Mouse (Mus musculus): ENCODE measurements around the gene Ube2d2b.

The Ube2d2b gene

GRCm38 (mm10) chr5:107829998-107830560 is at the start of gene Ube2d2b:
Gene Ube2d2b, plus strand, starts transcription at chr5:107830099.
- DNase-seq (ENCODE audit: low spot score in 2 of 2), result no peak

- no peak for DNase-seq (ENCODE audit: low spot score in 2 of 2)
Measured at GRCm38 (mm10) chr5:107782360-107782759, 47.5 kb upstream of the Ube2d2b start.

GRCm38 (mm10) chr5:107787682-107788443 is 42.0 kb upstream of the Ube2d2b start:
- no peak for DNase-seq (ENCODE audit: low spot score in 2 of 2)

GRCm38 (mm10) chr5:107789492-107789891 is 40.4 kb upstream of the Ube2d2b start:
- no peak for DNase-seq (ENCODE audit: low spot score in 2 of 2)

GRCm38 (mm10) chr5:107791966-107792365 is 37.9 kb upstream of the Ube2d2b start:
- DNase-seq (ENCODE audit: low spot score in 2 of 2), result no peak

GRCm38 (mm10) chr5:107792516-107792915 is 37.4 kb upstream of the Ube2d2b start:
- no peak for DNase-seq (ENCODE audit: low spot score in 2 of 2)

- DNase-seq (ENCODE audit: low spot score in 2 of 2), result no peak
Measured at GRCm38 (mm10) chr5:107793258-107793657, 36.6 kb upstream of the Ube2d2b start.

- DNase-seq (ENCODE audit: low spot score in 2 of 2), result no peak
Measured at GRCm38 (mm10) chr5:107793927-107794326, 36.0 kb upstream of the Ube2d2b start.

GRCm38 (mm10) chr5:107798290-107798689 is 31.6 kb upstream of the Ube2d2b start:
- no peak for DNase-seq (ENCODE audit: low spot score in 2 of 2)

- DNase-seq (ENCODE audit: low spot score in 2 of 2), result no peak
Measured at GRCm38 (mm10) chr5:107801234-107801633, 28.7 kb upstream of the Ube2d2b start.

- no peak for DNase-seq (ENCODE audit: low spot score in 2 of 2)
Measured at GRCm38 (mm10) chr5:107802621-107803020, 27.3 kb upstream of the Ube2d2b start.

- no peak for DNase-seq (ENCODE audit: low spot score in 2 of 2)
Measured at GRCm38 (mm10) chr5:107807496-107807895, 22.4 kb upstream of the Ube2d2b start.

- no peak for DNase-seq (ENCODE audit: low spot score in 2 of 2)
Measured at GRCm38 (mm10) chr5:107814651-107815050, 15.2 kb upstream of the Ube2d2b start.

GRCm38 (mm10) chr5:107822521-107822920 is 7.4 kb upstream of the Ube2d2b start:
- no peak for DNase-seq (ENCODE audit: low spot score in 2 of 2)

GRCm38 (mm10) chr5:107831351-107831750 is 1.5 kb downstream of the Ube2d2b start:
- no peak for DNase-seq (ENCODE audit: low spot score in 2 of 2)

- DNase-seq (ENCODE audit: low spot score in 2 of 2), result no peak
Measured at GRCm38 (mm10) chr5:107834287-107834686, 4.4 kb downstream of the Ube2d2b start.

- no peak for DNase-seq (ENCODE audit: low spot score in 2 of 2)
Measured at GRCm38 (mm10) chr5:107838891-107839644, 9.2 kb downstream of the Ube2d2b start.

- DNase-seq (ENCODE audit: low spot score in 2 of 2), result no peak
Measured at GRCm38 (mm10) chr5:107840549-107841238, 10.8 kb downstream of the Ube2d2b start.

- DNase-seq (ENCODE audit: low spot score in 2 of 2), result no peak
Measured at GRCm38 (mm10) chr5:107847349-107847748, 17.4 kb downstream of the Ube2d2b start.

- no peak for DNase-seq (ENCODE audit: low spot score in 2 of 2)
Measured at GRCm38 (mm10) chr5:107847817-107848216, 17.9 kb downstream of the Ube2d2b start.

GRCm38 (mm10) chr5:107848964-107849363 is 19.1 kb downstream of the Ube2d2b start:
- no peak for DNase-seq (ENCODE audit: low spot score in 2 of 2)

GRCm38 (mm10) chr5:107853807-107854206 is 23.9 kb downstream of the Ube2d2b start:
- no peak for DNase-seq (ENCODE audit: low spot score in 2 of 2)

Data from spleen, postnatal 36 days (tissue).